Mouse (Mus musculus) left cerebral cortex, adult 8-10 months (tissue): Measurements from ENCODE around the gene Nelfe. TPM values are rescaled to one million over a fixed set of nuclear protein-coding genes. Genes with fewer than 3 reads are reported as not detected.
A peak's percentile ranks its signal among the peaks of the same experiment; 100 is the strongest.
"Not testable (repeated sequence)": the region's sequence is repeated elsewhere in the genome, so short reads cannot be mapped to it uniquely, and the experiment has no call there.

Experiments
- DNase-seq, 2 experiments: peaks; one replicate each; pipeline ENCODE4 v3.0.0; 2022; ENCODE audit warnings: low spot score in 2 of 2
- microRNA-seq, 2 experiments: library from miRNA; unstranded; fragments of <30 nt; microRNA quantifications; one replicate each; pipeline ENCODE4 v1.2.0; 2022
- total RNA-seq, 4 experiments: library from RNA; stranded (reverse); gene quantifications; 2 replicates each; pipeline ENCODE4 v1.2.4; 2022

Nelfe gene
- total RNA-seq, 4 experiments from 2014 or later: 34.8 to 38.3 (median 37.2) TPM

- no peak for DNase-seq
Observed at GRCm38 (mm10) chr17:34893072-34893824, 43.1 kb downstream of the Nelfe start.

- DNase-seq: peak; percentile 80 to 88
Observed at GRCm38 (mm10) chr17:34894074-34894597, 43.9 kb downstream of the Nelfe start.

- peak in 1 of 2 experiments; percentile 54 for DNase-seq
Observed at GRCm38 (mm10) chr17:34894801-34895530, 44.8 kb downstream of the Nelfe start.

GRCm38 (mm10) chr17:34895724-34896123, 45.5 kb downstream of the Nelfe start:
- DNase-seq: no peak

GRCm38 (mm10) chr17:34896366-34896765, 46.2 kb downstream of the Nelfe start:
- no peak for DNase-seq

- peak in 1 of 2 experiments; percentile 66 for DNase-seq
Observed at GRCm38 (mm10) chr17:34897373-34898159, 47.4 kb downstream of the Nelfe start.

- peak; percentile 71 to 76 for DNase-seq
Observed at GRCm38 (mm10) chr17:34898160-34898586, 48.0 kb downstream of the Nelfe start, which contains the start of the genes C2 and Ehmt2. Gene C2, minus strand, starts transcription at chr17:34898265. Gene Ehmt2, plus strand, starts transcription at chr17:34898469.

GRCm38 (mm10) chr17:34898706-34899052, 48.5 kb downstream of the Nelfe start:
- no peak for DNase-seq

- DNase-seq: no peak
Observed at GRCm38 (mm10) chr17:34899053-34899889, 49.1 kb downstream of the Nelfe start.

- no peak for DNase-seq
Observed at GRCm38 (mm10) chr17:34899890-34900243, 49.7 kb downstream of the Nelfe start.

- not testable (repeated sequence) for DNase-seq
Observed at GRCm38 (mm10) chr17:34900826-34901225, 50.6 kb downstream of the Nelfe start.

GRCm38 (mm10) chr17:34901948-34902347, 51.8 kb downstream of the Nelfe start:
- DNase-seq: not testable (repeated sequence)

GRCm38 (mm10) chr17:34902895-34903294, 52.7 kb downstream of the Nelfe start:
- DNase-seq: no peak

Small RNA genes within 50 kb of the gene (microRNA-seq; reads per million reads assigned to microRNA genes)
- gene Mir6970 (0.84 to 1.1 reads per million in 2 experiments), gene Mir6971 (2.4 to 3.6 reads per million in 2 experiments), gene Mir6972 (0 reads per million in 2 experiments)

Other genes starting within 250 kb of the Nelfe start
- 10 to 100 TPM; 73.3 to 77.6 (median 76.0) TPM for gene Rnf5, start 246.7 kb upstream of the Nelfe start, total RNA-seq
- 100 to 1,000 TPM; 150 to 164 (median 155) TPM for gene Agpat1, start 246.1 kb upstream of the Nelfe start, total RNA-seq
- gene Egfl8, start 234.4 kb upstream of the Nelfe start, total RNA-seq: 1 to 10 TPM; 3.0 to 4.9 (median 3.4) TPM
- 10 to 100 TPM; 38.1 to 48.6 (median 45.4) TPM for gene Ppt2, start 221.9 kb upstream of the Nelfe start, total RNA-seq
- gene Prrt1, start 220.9 kb upstream of the Nelfe start, total RNA-seq: 100 to 1,000 TPM in 3 of 4 experiments, 10 to 100 TPM in 1; 90.1 to 149 (median 116) TPM
- gene Fkbpl, start 205.6 kb upstream of the Nelfe start, total RNA-seq: 10 to 100 TPM; 12.5 to 16.7 (median 14.8) TPM
- gene Atf6b, start 203.2 kb upstream of the Nelfe start, total RNA-seq: 10 to 100 TPM; 46.3 to 56.8 (median 53.7) TPM
- gene Tnxb, start 179.9 kb upstream of the Nelfe start, total RNA-seq: 1 to 10 TPM; 2.5 to 3.1 (median 2.8) TPM
- 100 to 1,000 TPM in 2 of 4 experiments, 10 to 100 TPM in 2; 27.2 to 188 (median 81.4) TPM for gene C4b, start 106.5 kb upstream of the Nelfe start, total RNA-seq
- 1 to 10 TPM in 2 of 4 experiments, not detected in 2; 3.1 to 3.7 TPM for gene Cyp21a1, start 45.8 kb upstream of the Nelfe start, total RNA-seq
- gene Stk19, start 13.4 kb upstream of the Nelfe start, total RNA-seq: 10 to 100 TPM; 45.3 to 49.5 (median 47.7) TPM
- 10 to 100 TPM; 31.8 to 37.2 (median 34.0) TPM for gene Dxo, start 13.4 kb upstream of the Nelfe start, total RNA-seq
- gene Skiv2l, start 181 bp upstream of the Nelfe start, total RNA-seq: 10 to 100 TPM; 61.1 to 73.1 (median 67.3) TPM
- under 1 TPM in 1 of 4 experiments, not detected in 3; 0.43 TPM for gene Cfb, start 12.1 kb downstream of the Nelfe start, total RNA-seq
- gene Zbtb12, start 29.1 kb downstream of the Nelfe start, total RNA-seq: 1 to 10 TPM; 8.3 to 9.1 (median 9.0) TPM
- not detected for gene Gm20547, start 31.7 kb downstream of the Nelfe start, total RNA-seq
- 1 to 10 TPM; 1.6 to 5.9 (median 4.0) TPM for gene C2, start 47.9 kb downstream of the Nelfe start, total RNA-seq
- gene Ehmt2, start 48.1 kb downstream of the Nelfe start, total RNA-seq: 100 to 1,000 TPM; 182 to 191 (median 185) TPM
- under 1 TPM; 0.33 to 0.66 (median 0.51) TPM for gene Slc44a4, start 64.1 kb downstream of the Nelfe start, total RNA-seq
- gene Neu1, start 80.9 kb downstream of the Nelfe start, total RNA-seq: 10 to 100 TPM; 40.1 to 44.4 (median 42.7) TPM
- 10 to 100 TPM in 2 of 4 experiments, 1 to 10 TPM in 2; 6.9 to 13.1 (median 10.4) TPM for gene Hspa1b, start 108.8 kb downstream of the Nelfe start, total RNA-seq
- gene Gm20481, start 119.5 kb downstream of the Nelfe start, total RNA-seq: not detected
- 10 to 100 TPM; 11.9 to 17.5 (median 13.7) TPM for gene Hspa1a, start 121.8 kb downstream of the Nelfe start, total RNA-seq
- gene Hspa1l, start 122.3 kb downstream of the Nelfe start, total RNA-seq: under 1 TPM; 0.24 to 0.72 (median 0.58) TPM
- 10 to 100 TPM; 14.1 to 22.5 (median 17.3) TPM for gene Lsm2, start 131.5 kb downstream of the Nelfe start, total RNA-seq
- gene Vars, start 150.6 kb downstream of the Nelfe start, total RNA-seq: 10 to 100 TPM; 43.5 to 53.0 (median 48.2) TPM
- gene Vwa7, start 166.2 kb downstream of the Nelfe start, total RNA-seq: 1 to 10 TPM in 3 of 4 experiments, under 1 TPM in 1; 0.95 to 1.5 (median 1.3) TPM
- gene Sapcd1, start 177.6 kb downstream of the Nelfe start, total RNA-seq: under 1 TPM in 2 of 4 experiments, not detected in 2; 0.59 to 0.67 TPM
- 1 to 10 TPM in 1 of 4 experiments, under 1 TPM in 2, not detected in 1; 0.34 to 1.2 (median 0.78) TPM for gene Msh5, start 196.4 kb downstream of the Nelfe start, total RNA-seq
- 10 to 100 TPM; 10.2 to 18.3 (median 11.8) TPM for gene Clic1, start 199.6 kb downstream of the Nelfe start, total RNA-seq
- 10 to 100 TPM; 13.1 to 20.2 (median 14.8) TPM for gene Ddah2, start 208.6 kb downstream of the Nelfe start, total RNA-seq
- not detected for gene Ly6g6c, start 215.0 kb downstream of the Nelfe start, total RNA-seq
- under 1 TPM in 1 of 4 experiments, not detected in 3; 0.15 TPM for gene Mpig6b, start 215.8 kb downstream of the Nelfe start, total RNA-seq
- 1 to 10 TPM; 3.7 to 4.9 (median 4.0) TPM for gene Ly6g6e, start 226.5 kb downstream of the Nelfe start, total RNA-seq
- 1 to 10 TPM in 3 of 4 experiments, under 1 TPM in 1; 0.70 to 1.8 (median 1.3) TPM for gene Ly6g6d, start 227.7 kb downstream of the Nelfe start, total RNA-seq
- gene Ly6g6f, start 235.2 kb downstream of the Nelfe start, total RNA-seq: under 1 TPM in 2 of 4 experiments, not detected in 2; 0.50 to 0.54 TPM
- 100 to 1,000 TPM; 117 to 125 (median 121) TPM for gene Abhd16a, start 238.9 kb downstream of the Nelfe start, total RNA-seq